Mouse (Mus musculus) heart, embryonic 16.5 days (tissue): Measurements from ENCODE around the gene Cdkl5. TPM values are rescaled to one million over a fixed set of nuclear protein-coding genes. Genes with fewer than 3 reads are reported as not detected.

Source experiments
- ATAC-seq: fragments of 200-750 bp; cut with Nextera tagmentation; replicated peaks from 2 replicates; pipeline ENCODE4 v1.8.0; 2017; ENCODE audit warnings: moderate number of reproducible peaks; ENCODE audit not compliant: insufficient read depth, low FRiP score; ENCODE audit errors: extremely low read depth
- H3K27ac ChIP-seq: fragments of 300-500 bp; sonication (generic); 2 replicates; pipeline ENCODE4 v1.5.1; 2014; ENCODE audit warnings: mild to moderate bottlenecking, low read length, control low read depth, moderate library complexity
- H3K27me3 ChIP-seq: fragments of 300-500 bp; sonication (generic); 2 replicates; pipeline ENCODE4 v1.6.1; 2014; ENCODE audit warnings: low read length, mixed read lengths; ENCODE audit not compliant: control insufficient read depth, insufficient read depth
- H3K36me3 ChIP-seq: fragments of 300-500 bp; sonication (generic); 2 replicates; pipeline ENCODE4 v1.6.1; 2014; ENCODE audit not compliant: control insufficient read depth, insufficient read depth
- H3K4me1 ChIP-seq: fragments of 300-500 bp; sonication (generic); 2 replicates; pipeline ENCODE4 v1.6.1; 2014; ENCODE audit warnings: low read length, mixed read lengths; ENCODE audit not compliant: control insufficient read depth, insufficient read depth
- H3K4me2 ChIP-seq: fragments of 300-500 bp; sonication (generic); 2 replicates; pipeline ENCODE4 v1.6.1; 2014; ENCODE audit warnings: low read depth, mild to moderate bottlenecking, control low read depth, low read length
- H3K4me3 ChIP-seq: fragments of 300-500 bp; sonication (generic); 2 replicates; pipeline ENCODE4 v1.5.1; 2014; ENCODE audit warnings: mild to moderate bottlenecking, control low read depth, low read length
- H3K9ac ChIP-seq: fragments of 300-500 bp; sonication (generic); 2 replicates; pipeline ENCODE4 v1.6.1; 2014; ENCODE audit warnings: low read length, control low read depth
- H3K9me3 ChIP-seq: fragments of 300-500 bp; sonication (generic); replicated peaks from 2 replicates; pipeline ENCODE4 v1.6.1; 2016; ENCODE audit warnings: low read length; ENCODE audit not compliant: control insufficient read depth
- WGBS: fragments of 180-500 bp; shearing (Covaris S2); extraction: QIAGEN DNeasy Blood & Tissue Kit; methylation state at CpG from one replicate; pipeline ENCODE4 v1.1.7; 2014; 5-methylcytosine and 5-hydroxymethylcytosine counted together
- polyA plus RNA-seq: library from polyadenylated mRNA; unstranded; fragments of >200 nt; fragmentation: Nextera tagmentation; extraction: Ambion mirVana; gene quantifications from 2 replicates; pipeline ENCODE4 v1.2.1, GENCODE M21; 2015

Cdkl5 gene
- polyA plus RNA-seq, 1 experiment from 2014 or later = 1.9 TPM

- Histone ChIP-seq H3K9me3 (no peaks in the 10 kb centered on the region; the same call in 1 of the 2 replicates), H3K27me3 (no peaks in the 10 kb centered on the region), H3K4me3 (no peak overlapping the region), H3K4me1 (no peaks in the 10 kb centered on the region), H3K9ac (no peak overlapping the region), H3K36me3 (no peaks in the 10 kb centered on the region), H3K4me2 (no peak overlapping the region), H3K27ac (no peak overlapping the region)
- WGBS = 50% methylated on average over 1 of the region's 1 CpGs
- ATAC-seq = no peak
These were observed 59.0 kb downstream of the Cdkl5 start for GRCm38 (mm10) chrX:160935541-160935940.

- Histone ChIP-seq H3K4me1 (no peaks in the 10 kb centered on the region), H3K9me3 (no peaks in the 10 kb centered on the region; the same call in 1 of the 2 replicates), H3K4me2 (no peak overlapping the region), H3K27me3 (no peaks in the 10 kb centered on the region), H3K9ac (no peak overlapping the region), H3K27ac (no peak overlapping the region), H3K36me3 (peaks cover 4% of the 10 kb centered on the region; the same call in 1 of the 2 replicates), H3K4me3 (no peak overlapping the region)
- ATAC-seq = no peak
These were observed 63.8 kb downstream of the Cdkl5 start for GRCm38 (mm10) chrX:160930656-160931055.

DNA sequence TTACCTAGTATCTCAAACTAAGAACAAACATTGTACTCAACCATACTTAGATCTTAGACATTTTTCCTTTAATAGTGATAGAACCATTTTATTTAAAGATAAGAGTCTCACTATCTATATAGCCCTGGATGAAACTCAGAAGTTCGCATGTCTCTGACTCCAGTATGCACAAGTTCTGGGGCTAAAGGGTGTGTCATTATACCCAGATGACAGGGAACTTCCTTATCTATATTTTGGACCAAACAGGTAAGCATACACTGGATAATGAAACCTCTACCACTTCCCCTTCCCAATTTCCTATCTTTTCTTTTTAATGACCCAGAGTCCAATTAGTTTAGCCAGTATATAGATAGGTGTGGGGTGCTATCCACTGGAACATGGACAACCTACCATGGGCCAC lies 65.6 kb downstream of the Cdkl5 start:
- peaks cover 4% of the 10 kb centered on the region; the same call in 1 of the 2 replicates for H3K36me3 ChIP-seq
- no peak overlapping the region for H3K4me3 ChIP-seq
- no peak for ATAC-seq
- H3K4me2 ChIP-seq = no peak overlapping the region
- H3K9me3 ChIP-seq = no peaks in the 10 kb centered on the region; the same call in 1 of the 2 replicates
- no peaks in the 10 kb centered on the region for H3K4me1 ChIP-seq
- 75% methylated on average over 1 of the region's 1 CpGs for WGBS
- no peak overlapping the region for H3K27ac ChIP-seq
- H3K9ac ChIP-seq = no peak overlapping the region
- no peaks in the 10 kb centered on the region for H3K27me3 ChIP-seq

GRCm38 (mm10) chrX:160919022-160919637 lies 75.4 kb downstream of the Cdkl5 start:
- 88% methylated on average over 3 of the region's 3 CpGs for WGBS
- H3K4me1 ChIP-seq = no peaks in the 10 kb centered on the region
- no peak for ATAC-seq
- no peak overlapping the region for H3K27ac ChIP-seq
- no peaks in the 10 kb centered on the region for H3K36me3 ChIP-seq
- no peaks in the 10 kb centered on the region for H3K9me3 ChIP-seq
- no peak overlapping the region for H3K4me3 ChIP-seq
- no peaks in the 10 kb centered on the region for H3K27me3 ChIP-seq
- no peak overlapping the region for H3K4me2 ChIP-seq
- H3K9ac ChIP-seq = no peak overlapping the region

GRCm38 (mm10) chrX:160906952-160907351 lies 87.6 kb downstream of the Cdkl5 start, which contains the start of gene Gja6:
TSS of gene Gja6 (minus strand) at chrX:160907052.
- H3K4me3 ChIP-seq = no peak within 1 kb of the TSS
- no peaks in the 10 kb centered on the region for H3K36me3 ChIP-seq
- no peak for ATAC-seq
- 66% methylated on average over 4 of the region's 4 CpGs for WGBS
- H3K4me1 ChIP-seq = no peaks in the 10 kb centered on the region
- no peak within 1 kb of the TSS for H3K9ac ChIP-seq
- no peak within 1 kb of the TSS for H3K27ac ChIP-seq
- H3K4me2 ChIP-seq = no peak within 1 kb of the TSS
- no peaks in the 10 kb centered on the region for H3K9me3 ChIP-seq
- no peaks in the 10 kb centered on the region for H3K27me3 ChIP-seq

DNA sequence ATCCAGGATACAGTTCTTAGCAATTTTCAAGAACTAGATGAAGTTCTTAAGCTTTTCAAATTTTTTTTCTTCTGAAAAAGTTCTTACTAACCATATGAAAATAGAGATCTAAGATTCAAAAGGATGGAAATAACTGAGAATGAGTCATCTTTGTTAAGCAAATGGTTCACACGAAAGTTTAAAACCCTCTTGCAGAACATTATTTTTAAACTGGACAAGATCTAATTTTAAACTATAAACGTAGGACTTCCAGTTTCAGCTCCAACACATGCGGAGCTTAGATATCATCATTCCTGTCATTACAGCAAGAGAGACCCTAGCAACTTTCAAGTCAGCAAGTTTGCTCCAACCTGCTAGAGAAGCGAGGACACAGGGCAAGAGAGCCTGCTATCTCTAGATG lies 88.0 kb downstream of the Cdkl5 start:
- Histone ChIP-seq H3K4me3 (no peak overlapping the region), H3K4me2 (no peak overlapping the region), H3K36me3 (no peaks in the 10 kb centered on the region), H3K9ac (no peak overlapping the region), H3K4me1 (no peaks in the 10 kb centered on the region), H3K9me3 (no peaks in the 10 kb centered on the region), H3K27me3 (no peaks in the 10 kb centered on the region), H3K27ac (no peak overlapping the region)
- WGBS = 46% methylated on average over 4 of the region's 4 CpGs
- no peak for ATAC-seq

GRCm38 (mm10) chrX:160905913-160906312 lies 88.6 kb downstream of the Cdkl5 start:
- H3K4me1 ChIP-seq = no peaks in the 10 kb centered on the region
- H3K4me2 ChIP-seq = no peak overlapping the region
- no peak for ATAC-seq
- 71% methylated on average over 4 of the region's 4 CpGs for WGBS
- no peaks in the 10 kb centered on the region for H3K27me3 ChIP-seq
- H3K4me3 ChIP-seq = no peak overlapping the region
- H3K27ac ChIP-seq = no peak overlapping the region
- H3K9ac ChIP-seq = no peak overlapping the region
- H3K36me3 ChIP-seq = no peaks in the 10 kb centered on the region
- H3K9me3 ChIP-seq = no peaks in the 10 kb centered on the region

- WGBS = 67% methylated on average over 2 of the region's 2 CpGs
- no peaks in the 10 kb centered on the region for H3K27me3 ChIP-seq
- no peak for ATAC-seq
- no peak overlapping the region for H3K4me2 ChIP-seq
- no peak overlapping the region for H3K9ac ChIP-seq
- no peaks in the 10 kb centered on the region for H3K9me3 ChIP-seq
- H3K27ac ChIP-seq = no peak overlapping the region
- H3K4me3 ChIP-seq = no peak overlapping the region
- no peaks in the 10 kb centered on the region for H3K36me3 ChIP-seq
- H3K4me1 ChIP-seq = no peaks in the 10 kb centered on the region
These were observed 89.3 kb downstream of the Cdkl5 start for GRCm38 (mm10) chrX:160905041-160905678.

GRCm38 (mm10) chrX:160901118-160901517 lies 93.4 kb downstream of the Cdkl5 start:
- no peak overlapping the region for H3K4me2 ChIP-seq
- H3K4me3 ChIP-seq = no peak overlapping the region
- ATAC-seq = no peak
- no peaks in the 10 kb centered on the region for H3K9me3 ChIP-seq
- H3K27ac ChIP-seq = no peak overlapping the region
- H3K9ac ChIP-seq = no peak overlapping the region
- no peaks in the 10 kb centered on the region for H3K4me1 ChIP-seq
- H3K36me3 ChIP-seq = no peaks in the 10 kb centered on the region
- H3K27me3 ChIP-seq = no peaks in the 10 kb centered on the region
- WGBS = 80% methylated on average over 2 of the region's 2 CpGs
